Mouse (Mus musculus): ENCODE data around the gene Rnf115. TPM values are rescaled to one million over a fixed set of nuclear protein-coding genes. Genes with fewer than 3 reads are reported as not detected.

Gene Rnf115
- polyA plus RNA-seq, 1 experiment from 2014 or later: 42.0 TPM

DNA sequence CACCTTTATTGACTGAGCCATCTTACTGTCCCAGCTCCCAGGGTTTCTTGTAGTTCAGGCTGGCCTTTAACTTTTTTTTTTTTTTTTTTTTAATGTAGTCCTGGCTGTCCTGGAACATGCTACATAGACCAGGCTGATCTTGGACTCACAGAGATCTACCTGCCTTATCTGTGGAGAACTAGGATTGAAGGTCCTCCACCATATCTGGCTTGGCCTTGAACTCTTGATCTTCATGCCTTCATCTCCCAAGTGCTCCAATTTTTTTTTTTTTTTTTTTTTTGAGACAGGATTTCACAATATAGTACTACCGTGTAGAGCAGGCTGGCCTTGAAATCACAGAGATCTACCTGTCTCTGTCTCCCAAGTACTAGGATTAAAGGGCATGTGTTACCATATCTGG lies 33.9 kb upstream of the Rnf115 start:
- no peak for ATAC-seq (ENCODE audit: insufficient number of reproducible peaks, low FRiP score, low TSS enrichment, low read depth)
- Histone ChIP-seq H3K4me2 (replicated peaks) (no peak overlapping the region), H3K27me3 (no peaks in the 10 kb centered on the region), H3K9me3 (replicated peaks) (no peaks in the 10 kb centered on the region), H3K36me3 (no peaks in the 10 kb centered on the region), H3K4me3 (replicated peaks) (no peak overlapping the region), H3K9ac (no peak overlapping the region), H3K4me1 (peaks cover 21% of the 10 kb centered on the region), H3K27ac (replicated peaks) (no peak overlapping the region)
- 65% methylated on average over 1 of the region's 1 CpGs for WGBS

- Histone ChIP-seq H3K36me3 (peaks cover 19% of the 10 kb centered on the region), H3K27ac (replicated peaks) (peak within 1 kb of the TSS; percentile 91), H3K4me3 (replicated peaks) (peak within 1 kb of the TSS; percentile 91), H3K9me3 (replicated peaks) (no peaks in the 10 kb centered on the region), H3K4me2 (replicated peaks) (peak within 1 kb of the TSS; percentile 84), H3K4me1 (peaks cover 30% of the 10 kb centered on the region), H3K9ac (peak within 1 kb of the TSS; percentile 86), H3K27me3 (no peaks in the 10 kb centered on the region)
- WGBS: under 1% methylated on average over 35 of the region's 35 CpGs
- ATAC-seq (ENCODE audit: insufficient number of reproducible peaks, low FRiP score, low TSS enrichment, low read depth): peak; percentile 84
Observed at GRCm38 (mm10) chr3:96696198-96696765, 31.2 kb upstream of the Rnf115 start, which contains the start of gene Pias3. TSS of gene Pias3 (plus strand) at chr3:96696384.

- ATAC-seq (ENCODE audit: insufficient number of reproducible peaks, low FRiP score, low TSS enrichment, low read depth): peak; percentile 96
- WGBS: under 1% methylated on average over 79 of the region's 85 CpGs
- Histone ChIP-seq H3K36me3 (peaks cover 27% of the 10 kb centered on the region), H3K27ac (replicated peaks) (peak overlapping the region; percentile 91), H3K4me1 (peaks cover 30% of the 10 kb centered on the region), H3K4me2 (replicated peaks) (peak overlapping the region; percentile 84), H3K4me3 (replicated peaks) (peak overlapping the region; percentile 91), H3K27me3 (no peaks in the 10 kb centered on the region), H3K9ac (peak overlapping the region; percentile 86), H3K9me3 (replicated peaks) (no peaks in the 10 kb centered on the region)
Observed at GRCm38 (mm10) chr3:96696766-96697732, 30.4 kb upstream of the Rnf115 start.

- Histone ChIP-seq H3K4me2 (replicated peaks) (no peak overlapping the region), H3K36me3 (peaks cover 45% of the 10 kb centered on the region), H3K4me1 (peaks cover 27% of the 10 kb centered on the region), H3K27me3 (no peaks in the 10 kb centered on the region), H3K27ac (replicated peaks) (no peak overlapping the region), H3K9ac (no peak overlapping the region), H3K9me3 (replicated peaks) (no peaks in the 10 kb centered on the region), H3K4me3 (replicated peaks) (no peak overlapping the region)
- no peak for ATAC-seq (ENCODE audit: insufficient number of reproducible peaks, low FRiP score, low TSS enrichment, low read depth)
- 44% methylated on average over 19 of the region's 19 CpGs for WGBS
Observed at GRCm38 (mm10) chr3:96698993-96699690, 28.3 kb upstream of the Rnf115 start.

DNA sequence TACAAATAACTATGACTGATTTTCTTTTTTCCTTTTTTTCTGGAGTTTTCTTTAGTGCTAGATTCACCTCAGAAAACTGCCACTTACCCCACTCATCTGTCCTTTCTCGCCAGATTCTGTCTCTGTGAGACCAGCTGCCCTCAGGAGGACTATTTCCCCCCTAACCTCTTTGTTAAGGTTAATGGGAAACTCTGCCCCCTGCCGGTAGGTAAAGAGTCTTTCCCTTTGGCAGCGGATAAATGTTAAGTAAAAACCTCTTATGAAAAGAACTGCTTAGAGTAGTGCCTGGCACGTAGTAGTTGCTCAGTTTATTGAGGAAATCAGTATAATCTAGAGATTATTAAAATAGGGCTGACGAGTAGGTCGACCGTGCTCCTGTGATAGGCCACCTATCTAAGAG lies 27.1 kb upstream of the Rnf115 start:
- H3K27me3 ChIP-seq: no peaks in the 10 kb centered on the region
- peaks cover 57% of the 10 kb centered on the region for H3K36me3 ChIP-seq
- H3K9me3 ChIP-seq (replicated peaks): no peaks in the 10 kb centered on the region
- peaks cover 27% of the 10 kb centered on the region for H3K4me1 ChIP-seq
- whole genome bisulfite sequencing: 56% methylated on average over 7 of the region's 7 CpGs
- H3K27ac ChIP-seq (replicated peaks): no peak overlapping the region
- ATAC-seq (ENCODE audit: insufficient number of reproducible peaks, low FRiP score, low TSS enrichment, low read depth): no peak
- H3K4me2 ChIP-seq (replicated peaks): no peak overlapping the region
- H3K9ac ChIP-seq: no peak overlapping the region
- no peak overlapping the region for H3K4me3 ChIP-seq (replicated peaks)

- Histone ChIP-seq H3K9ac (no peak overlapping the region), H3K4me3 (replicated peaks) (no peak overlapping the region), H3K36me3 (peaks cover 62% of the 10 kb centered on the region), H3K9me3 (replicated peaks) (no peaks in the 10 kb centered on the region), H3K4me2 (replicated peaks) (no peak overlapping the region), H3K27ac (replicated peaks) (no peak overlapping the region), H3K27me3 (no peaks in the 10 kb centered on the region), H3K4me1 (peaks cover 22% of the 10 kb centered on the region)
- 83% methylated on average over 4 of the region's 4 CpGs for WGBS
- ATAC-seq (ENCODE audit: insufficient number of reproducible peaks, low FRiP score, low TSS enrichment, low read depth): no peak
Observed at GRCm38 (mm10) chr3:96701003-96701402, 26.5 kb upstream of the Rnf115 start.

- H3K9ac ChIP-seq: no peak overlapping the region
- no peak overlapping the region for H3K4me2 ChIP-seq (replicated peaks)
- no peak overlapping the region for H3K4me3 ChIP-seq (replicated peaks)
- H3K27me3 ChIP-seq: no peaks in the 10 kb centered on the region
- H3K36me3 ChIP-seq: peaks cover 58% of the 10 kb centered on the region
- H3K9me3 ChIP-seq (replicated peaks): no peaks in the 10 kb centered on the region
- no peak for ATAC-seq (ENCODE audit: insufficient number of reproducible peaks, low FRiP score, low TSS enrichment, low read depth)
- H3K4me1 ChIP-seq: peaks cover 15% of the 10 kb centered on the region
- no peak overlapping the region for H3K27ac ChIP-seq (replicated peaks)
- 65% methylated on average over 11 of the region's 11 CpGs for WGBS
Observed at GRCm38 (mm10) chr3:96704778-96705177, 22.7 kb upstream of the Rnf115 start.

DNA sequence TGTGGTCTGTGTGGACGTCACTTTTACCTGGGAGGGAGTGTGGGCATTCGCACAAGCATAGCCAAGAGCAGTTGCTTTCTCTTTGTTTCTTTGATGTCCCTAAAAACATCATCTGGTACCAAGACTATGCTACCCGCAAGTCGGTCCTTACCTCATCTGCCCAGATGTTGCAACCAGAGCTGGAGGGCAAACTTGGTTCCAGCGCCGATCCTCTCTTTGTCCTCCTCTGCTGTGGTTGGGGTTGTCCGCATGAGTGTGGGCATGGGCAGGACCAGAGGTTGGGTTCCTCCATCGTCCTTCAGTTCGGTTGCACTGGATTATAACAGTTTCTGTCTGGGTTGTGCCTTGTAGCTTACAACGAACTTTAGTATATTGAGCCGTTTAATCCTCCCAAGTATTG lies 21.2 kb upstream of the Rnf115 start:
- Histone ChIP-seq H3K9me3 (replicated peaks) (no peaks in the 10 kb centered on the region), H3K4me2 (replicated peaks) (no peak overlapping the region), H3K4me1 (peaks cover 15% of the 10 kb centered on the region), H3K4me3 (replicated peaks) (no peak overlapping the region), H3K27ac (replicated peaks) (no peak overlapping the region), H3K36me3 (peaks cover 57% of the 10 kb centered on the region), H3K27me3 (no peaks in the 10 kb centered on the region), H3K9ac (no peak overlapping the region)
- ATAC-seq (ENCODE audit: insufficient number of reproducible peaks, low FRiP score, low TSS enrichment, low read depth): no peak
- 90% methylated on average over 11 of the region's 11 CpGs for WGBS

DNA sequence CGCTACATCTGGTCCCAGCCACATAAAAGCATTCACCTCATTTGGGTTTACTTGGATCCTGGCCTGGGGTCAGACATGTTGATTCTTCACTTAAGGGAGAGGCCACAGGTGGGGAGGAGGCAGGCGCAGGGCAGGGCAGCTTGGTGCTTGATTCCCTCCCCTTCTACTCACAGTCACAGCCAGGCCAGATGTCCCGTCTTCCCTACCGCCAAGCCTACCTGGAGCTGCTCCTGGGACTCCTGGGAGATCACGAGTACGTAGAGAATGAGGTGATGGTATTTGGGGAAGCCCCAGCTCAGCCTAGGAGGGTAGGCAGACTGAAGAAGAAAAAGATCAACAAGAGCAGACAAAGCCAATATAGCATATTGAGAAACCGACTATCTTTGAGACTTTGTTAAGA lies 20.5 kb upstream of the Rnf115 start:
- H3K4me1 ChIP-seq: peaks cover 15% of the 10 kb centered on the region
- H3K9me3 ChIP-seq (replicated peaks): no peaks in the 10 kb centered on the region
- peaks cover 57% of the 10 kb centered on the region for H3K36me3 ChIP-seq
- no peak overlapping the region for H3K4me3 ChIP-seq (replicated peaks)
- H3K4me2 ChIP-seq (replicated peaks): no peak overlapping the region
- no peaks in the 10 kb centered on the region for H3K27me3 ChIP-seq
- WGBS: 66% methylated on average over 7 of the region's 7 CpGs
- ATAC-seq (ENCODE audit: insufficient number of reproducible peaks, low FRiP score, low TSS enrichment, low read depth): no peak
- no peak overlapping the region for H3K27ac ChIP-seq (replicated peaks)
- no peak overlapping the region for H3K9ac ChIP-seq

DNA sequence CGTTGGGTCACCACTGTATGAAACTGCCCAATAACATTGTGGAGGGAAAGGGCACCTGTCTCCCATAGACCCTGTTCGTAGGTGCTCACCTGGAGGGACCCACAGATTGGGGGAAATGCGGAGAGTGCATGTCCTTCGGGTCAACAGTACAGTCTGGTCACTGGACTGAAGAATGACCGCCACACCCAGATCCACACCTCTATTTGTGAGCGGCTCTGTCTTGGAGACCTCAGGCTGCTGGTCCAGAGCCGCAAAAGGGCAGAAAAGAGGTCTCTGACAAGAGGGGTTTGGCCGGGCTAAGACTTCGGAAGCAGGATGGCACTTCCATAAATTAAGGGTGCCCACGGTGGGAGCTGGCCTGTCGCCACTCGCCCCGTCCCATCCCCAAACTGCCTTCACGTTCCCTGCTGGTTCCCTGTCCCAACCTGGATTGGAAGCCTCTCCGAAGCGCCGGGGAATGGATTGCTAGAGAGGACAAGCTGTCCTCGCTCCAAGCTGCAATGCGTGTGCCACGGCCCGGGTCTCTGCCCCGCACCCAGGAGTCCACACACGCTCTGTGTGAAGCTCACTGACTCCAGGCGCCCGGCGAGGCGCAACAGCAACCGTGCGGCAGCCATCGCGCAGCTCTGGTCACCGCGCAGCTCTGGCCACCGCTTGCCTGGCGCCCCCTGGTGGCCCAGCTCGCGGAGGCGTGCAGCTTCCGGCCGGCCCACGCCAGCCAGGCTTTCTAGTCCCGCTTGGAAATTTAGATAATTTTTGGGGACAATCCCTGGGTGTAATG lies 19.4 kb upstream of the Rnf115 start, which contains the start of gene Nudt17:
Gene Nudt17, minus strand, starts transcription at position 660 of the 781 bp plus-strand sequence.
- ATAC-seq (ENCODE audit: insufficient number of reproducible peaks, low FRiP score, low TSS enrichment, low read depth): peak; percentile 81
- 5% methylated on average over 42 of the region's 42 CpGs for WGBS

More for the DNA sequence above, 19.4 kb upstream of the Rnf115 start, which contains the start of gene Nudt17:
- no peaks in the 10 kb centered on the region for H3K27me3 ChIP-seq
- H3K9ac ChIP-seq: peak within 1 kb of the TSS; percentile 68
- no peaks in the 10 kb centered on the region for H3K9me3 ChIP-seq (replicated peaks)
- no peak within 1 kb of the TSS for H3K27ac ChIP-seq (replicated peaks)
- H3K4me1 ChIP-seq: peaks cover 15% of the 10 kb centered on the region
- peaks cover 60% of the 10 kb centered on the region for H3K36me3 ChIP-seq
- H3K4me3 ChIP-seq (replicated peaks): peak within 1 kb of the TSS; percentile 57
- H3K4me2 ChIP-seq (replicated peaks): peak within 1 kb of the TSS; percentile 96

All from embryonic facial prominence, embryonic 15.5 days (tissue).